ENCODE assay signal across 8 mouse cellular contexts in genomic region chr7:110222583-110223182, GRCm38 (mm10). TPM values are rescaled to one million over a fixed set of nuclear protein-coding genes. Genes with fewer than 3 reads are reported as not detected.
DNase-seq lines count a peak whose midpoint lies in the region; ATAC-seq and TF ChIP-seq lines count a peak whose summit lies in the region.

No protein-coding gene starts in this region.

- no peak overlapping the region for H3K27ac ChIP-seq in kidney, adult 2 months (ENCODE audit: insufficient read depth, low read depth, low read length)
- H3K27ac ChIP-seq in hindbrain, embryonic 12.5 days: no peak overlapping the region
- no peak overlapping the region for H3K27ac ChIP-seq in midbrain, embryonic 14.5 days (replicated peaks; ENCODE audit: low read depth, low read length)

- peak overlapping the region; percentile 67 for H3K4me3 ChIP-seq in kidney, adult 2 months (ENCODE audit: insufficient read depth, low read depth, low read length)
- H3K4me3 ChIP-seq in hindbrain, embryonic 12.5 days: peak overlapping the region; percentile 80
- H3K4me3 ChIP-seq in midbrain, embryonic 14.5 days (replicated peaks; ENCODE audit: low read depth, low read length): peak overlapping the region; percentile 79

- WGBS in kidney, adult 2 months: 18% methylated on average over 12 of the region's 12 CpGs
- WGBS in hindbrain, embryonic 12.5 days: 21% methylated on average over 12 of the region's 12 CpGs
- 23% methylated on average over 12 of the region's 12 CpGs for WGBS in midbrain, embryonic 14.5 days

- no peak for ATAC-seq in Patski
- no peak for ATAC-seq in hindbrain, embryonic 12.5 days (ENCODE audit: low FRiP score)
- no peak for ATAC-seq in midbrain, embryonic 14.5 days (ENCODE audit: low FRiP score, low TSS enrichment)

- H3K9ac ChIP-seq in hindbrain, embryonic 12.5 days: no peak overlapping the region
- H3K9ac ChIP-seq in midbrain, embryonic 14.5 days (replicated peaks; ENCODE audit: low read length): no peak overlapping the region

- no peak for TF ChIP-seq CTCF in kidney, adult 2 months (conservative IDR thresholded peaks at IDR 0.05; ENCODE audit: insufficient read depth, insufficient read length, low read depth, low read length)
- TF ChIP-seq CTCF in Patski (IDR thresholded peaks at IDR 0.05): peak; percentile 25

- no peaks in the 10 kb centered on the region for H3K9me3 ChIP-seq in hindbrain, embryonic 12.5 days (replicated peaks)
- H3K9me3 ChIP-seq in midbrain, embryonic 14.5 days (ENCODE audit: control insufficient read depth, low read length): no peaks in the 10 kb centered on the region

- POLR2A ChIA-PET in Patski (lab: Charles Lee): interaction anchor here (0.8 to 0.9 kb wide), 2 partner anchors 30 to 32 kb away, joined by 3 to 4 read pairs; no protein-coding TSS in a partner anchor

- no peak for TF ChIP-seq POLR2A in kidney, adult 2 months (IDR thresholded peaks at IDR 0.05; ENCODE audit: low read depth, low read length)

- DNase-seq in kidney, adult 2 months: no peak
- no peak for DNase-seq in kidney, postnatal 14 days
- DNase-seq in Patski (ENCODE audit: low read depth, low spot score): no peak
- DNase-seq in midbrain, embryonic 14.5 days: peak; percentile 3
- DNase-seq in left cerebral cortex, postnatal 4 days: no peak
- no peak for DNase-seq in ovary, adult 18-20 months (ENCODE audit: low spot score)
- DNase-seq in adrenal gland, adult 8-10 months: no peak

- intact Hi-C loops in left cerebral cortex, postnatal 4 days (cut with DNase I): loop anchor here (5.0 kb wide), 1 partner anchor 40 kb away; no protein-coding TSS in a partner anchor

- in situ Hi-C loops in Patski (cut with MboI; ENCODE audit: low pct_unique_long_range_greater_than_20kb): loop anchor here (5.0 kb wide), 1 partner anchor 45 kb away; no protein-coding TSS in a partner anchor

- no peaks in the 10 kb centered on the region for H3K36me3 ChIP-seq in kidney, adult 2 months (ENCODE audit: control insufficient read depth, insufficient read depth, low read length)
- no peaks in the 10 kb centered on the region for H3K36me3 ChIP-seq in hindbrain, embryonic 12.5 days
- H3K36me3 ChIP-seq in midbrain, embryonic 14.5 days (ENCODE audit: control insufficient read depth, insufficient read depth, low read length): no peaks in the 10 kb centered on the region

- peaks cover 2% of the 10 kb centered on the region; the same call in 1 of the 2 replicates for H3K4me1 ChIP-seq in kidney, adult 2 months (ENCODE audit: control insufficient read depth, insufficient read depth, low read length)
- peaks cover 3% of the 10 kb centered on the region; the same call in 1 of the 2 replicates for H3K4me1 ChIP-seq in hindbrain, embryonic 12.5 days
- 0 out of 2 replicates have a peak, but pooled peaks cover 4% of the 10 kb centered on the region for H3K4me1 ChIP-seq in midbrain, embryonic 14.5 days (ENCODE audit: control insufficient read depth, insufficient read depth, low read length)

- peak overlapping the region; percentile 92 for H3K4me2 ChIP-seq in hindbrain, embryonic 12.5 days (replicated peaks)
- H3K4me2 ChIP-seq in midbrain, embryonic 14.5 days (ENCODE audit: low read length): peak overlapping the region; percentile 96

- H3K27me3 ChIP-seq in kidney, adult 2 months (replicated peaks; ENCODE audit: control insufficient read depth, insufficient read depth, low read length): no peaks in the 10 kb centered on the region
- H3K27me3 ChIP-seq in Patski: no peaks in the 10 kb centered on the region
- H3K27me3 ChIP-seq in hindbrain, embryonic 12.5 days: no peaks in the 10 kb centered on the region; the same call in 1 of the 2 replicates
- H3K27me3 ChIP-seq in midbrain, embryonic 14.5 days (ENCODE audit: control insufficient read depth, insufficient read depth, low read length): peaks cover 3% of the 10 kb centered on the region; the same call in 1 of the 2 replicates

- CTCF ChIA-PET in Patski (lab: Charles Lee): interaction anchor here (0.9 to 1.1 kb wide), 3 partner anchors 11 to 49 kb away, joined by 3 to 4 read pairs (median 4); no protein-coding TSS in a partner anchor

RNA-seq across cellular contexts. Expression of gene Swap70, which starts 1.2 kb away (rescaled TPM):
- 10.0 and 12.5 TPM in 2 replicates for polyA plus RNA-seq in kidney, adult 2 months (2012; rRNA removed)
- polyA plus RNA-seq in Patski (2021): 34.0 TPM
- 20.7 and 23.3 TPM in 2 replicates for polyA plus RNA-seq in hindbrain, embryonic 12.5 days (2016; fragmentation: Nextera tagmentation; extraction: Ambion mirVana)
- polyA plus RNA-seq in midbrain, embryonic 14.5 days (2014; fragmentation: Nextera tagmentation; extraction: Ambion mirVana): 3.7 and 8.4 TPM in 2 replicates
- total RNA-seq in left cerebral cortex, postnatal 4 days (2021): 10 to 100 TPM; 10.4 to 12.2 TPM
- 10 to 100 TPM; 16.0 to 28.7 (median 21.2) TPM for total RNA-seq in adrenal gland, adult 8-10 months (2022)
